Mouse (Mus musculus) testis, postnatal 10 days (tissue): Measurements from ENCODE around the gene Nrf1.

Experiments
- DNase-seq: peaks from one replicate; pipeline ENCODE4 v3.0.0; 2021; ENCODE audit warnings: low spot score

Gene Nrf1

DNA sequence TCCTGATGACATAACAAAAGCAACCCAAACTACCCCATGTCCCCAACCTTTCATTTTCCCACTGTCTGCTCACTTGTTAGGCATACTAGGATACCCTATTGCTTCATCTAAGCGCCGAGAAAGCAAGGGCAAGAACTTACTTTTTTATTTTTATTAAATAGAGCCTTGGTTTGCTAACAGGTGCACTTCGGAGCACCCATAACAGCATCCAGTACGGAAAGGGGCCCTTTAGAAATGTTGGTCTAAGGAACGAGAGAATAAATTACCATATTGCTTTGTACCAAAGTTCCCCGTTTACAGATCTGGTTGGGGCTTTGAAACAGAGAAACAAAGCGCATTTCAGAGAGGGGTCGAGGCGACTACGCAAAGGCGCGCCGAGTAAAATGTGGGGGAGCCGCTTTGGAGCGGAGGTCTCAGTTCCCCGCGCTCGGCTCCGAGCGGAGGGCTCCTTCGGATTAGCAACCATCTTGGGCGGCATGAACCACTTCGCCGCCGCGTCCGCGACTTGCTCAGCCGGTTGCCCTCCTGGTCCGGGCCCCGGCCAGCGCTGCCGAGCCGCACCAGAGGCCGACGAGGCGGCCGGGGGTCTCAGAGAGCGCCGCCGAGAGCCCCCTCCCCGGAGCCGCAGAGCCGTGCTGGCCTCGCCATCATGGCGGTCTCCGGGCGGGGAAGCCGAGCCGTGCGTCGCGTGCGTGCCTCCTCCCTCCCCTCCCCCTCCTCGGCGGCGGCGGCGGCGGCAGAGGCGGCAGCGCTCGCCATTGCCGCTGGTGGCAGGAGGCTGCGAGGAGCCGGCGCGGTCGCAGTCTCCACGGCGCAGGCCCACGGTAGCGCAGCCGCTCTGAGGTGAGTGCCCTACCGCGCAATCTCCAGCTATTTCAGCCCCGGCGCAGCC, at the start of gene Nrf1:
TSS of gene Nrf1 (plus strand) at position 718 of the 892 bp plus-strand sequence.
- peak; percentile 95 for DNase-seq

DNA sequence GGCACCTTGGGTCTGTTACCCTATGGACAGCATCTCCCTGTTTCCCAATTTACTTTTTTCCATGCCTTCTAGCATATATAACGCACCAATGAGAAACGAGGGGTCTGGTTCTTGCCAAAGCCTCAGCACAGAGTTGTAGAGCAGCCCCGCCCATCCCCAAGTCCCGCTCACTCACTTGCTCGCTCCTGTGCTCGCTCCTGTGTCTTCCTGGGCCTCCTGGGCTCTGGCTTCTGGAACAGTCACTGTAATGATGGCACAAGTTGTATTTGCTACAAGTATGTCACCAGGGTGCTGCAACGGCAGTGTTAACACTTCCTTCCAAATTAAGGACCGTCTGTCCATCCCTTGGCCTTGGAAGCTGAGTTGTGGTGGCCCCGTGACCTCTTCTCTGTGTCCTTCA, 49.6 kb upstream of the Nrf1 start:
- no peak for DNase-seq

DNA sequence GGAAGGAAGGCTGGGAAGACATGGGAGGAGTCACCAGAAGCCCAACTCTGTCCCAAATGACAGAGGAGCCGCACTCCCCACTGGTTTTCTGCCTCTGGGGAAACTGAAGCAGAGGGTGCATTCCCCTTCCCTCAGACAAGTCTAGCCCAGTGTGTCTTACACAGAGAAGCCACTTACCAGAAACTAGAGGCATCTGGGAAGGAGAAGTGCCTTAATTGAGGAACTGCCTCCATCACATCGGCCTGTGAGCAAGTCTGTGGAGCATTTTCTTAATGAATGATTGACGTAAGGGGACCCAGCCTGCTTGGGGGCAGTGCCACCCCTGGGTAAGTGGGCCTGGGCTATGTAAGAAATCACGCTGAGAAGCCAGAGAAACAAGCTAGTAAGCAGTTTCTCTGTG, 49.0 kb upstream of the Nrf1 start:
- DNase-seq = no peak

- no peak for DNase-seq
These were observed 45.2 kb upstream of the Nrf1 start for GRCm38 (mm10) chr6:30002628-30003027.

- DNase-seq = no peak
These were observed 41.9 kb upstream of the Nrf1 start for GRCm38 (mm10) chr6:30005851-30006250.

DNA sequence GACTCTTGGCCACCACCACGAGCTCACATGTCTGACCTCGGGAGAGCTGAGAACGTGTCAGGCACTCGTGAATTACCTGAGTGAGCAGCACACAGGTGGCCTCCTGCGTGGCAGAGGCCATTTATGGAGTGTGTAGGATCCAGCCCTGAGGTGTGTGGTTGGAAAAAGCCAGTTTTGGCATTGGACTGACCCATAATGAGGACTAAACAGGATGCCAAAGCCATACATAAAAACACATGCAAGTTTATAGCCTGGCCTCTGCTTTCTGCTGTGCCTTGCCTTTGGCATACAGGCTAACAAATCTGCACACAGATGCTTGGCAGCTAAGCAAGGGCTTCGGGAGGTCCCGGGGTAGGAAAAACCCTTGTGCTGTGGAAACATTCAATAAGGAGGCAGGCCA, 38.6 kb upstream of the Nrf1 start:
- no peak for DNase-seq

DNA sequence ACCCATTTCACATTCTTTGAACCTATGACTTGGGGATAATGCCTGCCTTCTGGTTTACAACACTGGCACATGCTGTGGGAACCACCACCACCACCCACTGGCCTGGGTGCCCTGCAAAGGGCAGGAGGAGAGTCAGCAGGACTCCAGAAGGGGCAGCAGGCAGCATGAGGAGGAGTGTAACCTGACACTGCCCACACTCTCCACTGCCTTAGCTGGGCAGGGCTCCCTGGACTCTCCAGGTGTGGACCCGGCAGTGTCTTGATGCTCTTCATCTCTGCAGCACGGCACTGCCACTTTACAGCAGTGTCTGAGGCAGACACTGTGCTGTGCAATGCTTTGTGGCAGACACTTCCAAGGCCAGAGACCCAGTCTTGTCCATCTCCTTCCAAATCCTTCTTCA, 34.3 kb upstream of the Nrf1 start:
- DNase-seq = no peak

DNA sequence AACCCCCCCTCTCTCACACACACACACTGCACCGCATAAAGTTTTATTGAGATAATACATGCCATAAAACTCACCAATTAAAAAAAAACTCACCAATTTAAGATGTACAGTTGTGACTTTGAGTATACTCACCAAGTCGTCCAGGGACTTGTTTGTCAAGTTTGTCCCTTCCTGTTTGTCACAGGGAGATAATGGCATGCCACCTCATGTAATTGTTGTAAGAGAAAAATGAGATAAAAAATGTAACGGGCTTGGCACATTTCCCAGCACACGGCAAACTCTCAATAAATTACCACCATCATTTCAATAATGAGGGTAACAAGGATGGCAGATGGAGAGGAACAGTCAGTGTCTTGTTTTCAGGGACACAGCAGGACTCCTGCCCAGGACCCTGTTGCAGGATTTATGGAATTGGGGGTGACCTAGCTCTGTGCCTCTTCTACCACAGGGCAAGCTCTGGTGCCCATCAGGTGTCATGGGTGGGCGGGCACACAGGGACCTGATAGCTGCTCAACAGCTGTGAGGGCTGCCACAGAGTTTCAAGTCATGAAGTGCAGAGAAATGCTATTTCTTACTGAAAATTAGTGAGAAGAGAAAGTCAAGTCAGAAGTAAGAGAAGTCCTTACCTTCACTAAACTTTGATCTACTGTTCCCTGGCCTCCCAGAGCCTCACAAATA, 33.5 kb upstream of the Nrf1 start:
- DNase-seq = no peak

DNA sequence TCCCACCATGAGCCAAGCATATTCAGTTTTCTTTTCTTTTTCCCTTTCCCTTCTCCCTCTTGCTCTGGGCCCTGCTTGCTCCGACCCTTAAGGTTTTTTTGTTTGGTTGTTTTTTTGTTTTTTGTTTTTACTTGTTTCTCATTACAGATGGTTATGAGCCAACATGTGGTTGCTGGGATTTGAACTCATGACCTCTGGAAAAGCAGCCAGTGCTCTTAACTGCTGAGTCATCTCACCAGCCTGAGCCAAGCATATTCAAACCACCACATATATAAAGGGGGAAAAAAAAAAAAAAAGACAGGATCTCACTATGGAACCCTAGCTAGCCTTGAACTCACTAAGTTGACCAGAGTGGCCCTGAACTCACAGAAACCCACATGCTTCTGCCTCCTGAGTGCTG, 26.5 kb upstream of the Nrf1 start:
- DNase-seq = no peak

DNA sequence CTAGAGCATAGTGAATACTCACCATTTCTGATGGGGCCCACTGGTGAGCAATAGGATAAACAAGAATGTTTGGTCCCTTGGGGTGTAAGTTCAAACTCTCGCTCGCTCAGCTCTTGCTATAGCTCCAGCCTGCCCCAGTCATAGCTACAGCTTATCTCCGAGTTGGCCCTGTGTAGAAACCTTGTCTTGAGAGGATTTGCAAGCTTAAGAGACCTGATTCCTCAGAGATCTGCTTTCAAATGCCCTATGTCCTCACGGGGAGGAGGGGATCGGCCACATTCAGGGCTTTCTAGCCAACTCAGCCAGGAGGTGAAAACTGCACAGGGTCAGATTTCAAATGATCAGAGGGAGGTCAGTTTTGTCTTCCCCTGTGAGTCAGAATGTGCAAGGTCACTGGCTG, 26.1 kb upstream of the Nrf1 start:
- no peak for DNase-seq

- DNase-seq = peak; percentile 43
These were observed 21.0 kb upstream of the Nrf1 start for GRCm38 (mm10) chr6:30026799-30027198.

GRCm38 (mm10) chr6:30028358-30028757, 19.4 kb upstream of the Nrf1 start:
- DNase-seq = no peak

GRCm38 (mm10) chr6:30035112-30035511, 12.7 kb upstream of the Nrf1 start:
- no peak for DNase-seq

DNA sequence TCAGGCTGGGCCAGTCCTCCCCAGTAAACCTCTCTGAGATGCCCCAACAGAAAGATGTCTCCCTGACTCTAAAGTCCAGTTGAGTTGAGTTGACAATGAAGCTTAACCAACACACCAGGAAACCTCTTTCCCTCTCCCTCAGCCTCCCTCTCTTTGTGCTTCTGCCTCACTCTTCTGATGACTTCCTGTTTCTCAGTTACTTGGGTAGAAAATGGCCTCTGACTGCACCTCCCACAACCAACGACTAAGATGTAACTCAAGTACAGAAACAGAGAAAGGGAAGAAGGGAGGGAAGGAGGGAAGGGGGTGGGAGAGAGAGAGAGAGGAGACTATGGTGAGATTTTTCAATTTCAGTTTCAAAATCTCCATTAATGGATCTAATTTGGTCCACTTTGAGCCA, 6.3 kb upstream of the Nrf1 start:
- DNase-seq = no peak

GRCm38 (mm10) chr6:30042483-30042882, 5.3 kb upstream of the Nrf1 start:
- DNase-seq = peak; percentile 49

DNA sequence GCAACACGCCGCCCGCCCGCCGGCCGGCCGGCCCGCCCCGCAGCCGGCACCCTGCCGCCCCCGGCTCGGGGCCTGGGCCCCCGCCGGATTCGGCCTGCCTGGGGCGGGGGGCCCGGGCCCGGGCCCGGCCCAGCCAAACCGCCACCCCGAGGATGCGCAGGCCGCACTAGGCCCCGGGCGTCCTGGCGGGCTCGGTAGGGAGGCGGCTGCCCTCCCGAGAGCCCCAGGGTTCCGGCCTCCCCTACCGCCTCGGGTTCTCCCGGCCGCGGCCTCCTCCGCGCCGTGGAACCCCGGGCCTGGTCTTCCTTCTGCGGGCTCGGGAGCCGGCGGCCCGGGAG, 344 bp downstream of the Nrf1 start:
- peak; percentile 72 for DNase-seq

DNA sequence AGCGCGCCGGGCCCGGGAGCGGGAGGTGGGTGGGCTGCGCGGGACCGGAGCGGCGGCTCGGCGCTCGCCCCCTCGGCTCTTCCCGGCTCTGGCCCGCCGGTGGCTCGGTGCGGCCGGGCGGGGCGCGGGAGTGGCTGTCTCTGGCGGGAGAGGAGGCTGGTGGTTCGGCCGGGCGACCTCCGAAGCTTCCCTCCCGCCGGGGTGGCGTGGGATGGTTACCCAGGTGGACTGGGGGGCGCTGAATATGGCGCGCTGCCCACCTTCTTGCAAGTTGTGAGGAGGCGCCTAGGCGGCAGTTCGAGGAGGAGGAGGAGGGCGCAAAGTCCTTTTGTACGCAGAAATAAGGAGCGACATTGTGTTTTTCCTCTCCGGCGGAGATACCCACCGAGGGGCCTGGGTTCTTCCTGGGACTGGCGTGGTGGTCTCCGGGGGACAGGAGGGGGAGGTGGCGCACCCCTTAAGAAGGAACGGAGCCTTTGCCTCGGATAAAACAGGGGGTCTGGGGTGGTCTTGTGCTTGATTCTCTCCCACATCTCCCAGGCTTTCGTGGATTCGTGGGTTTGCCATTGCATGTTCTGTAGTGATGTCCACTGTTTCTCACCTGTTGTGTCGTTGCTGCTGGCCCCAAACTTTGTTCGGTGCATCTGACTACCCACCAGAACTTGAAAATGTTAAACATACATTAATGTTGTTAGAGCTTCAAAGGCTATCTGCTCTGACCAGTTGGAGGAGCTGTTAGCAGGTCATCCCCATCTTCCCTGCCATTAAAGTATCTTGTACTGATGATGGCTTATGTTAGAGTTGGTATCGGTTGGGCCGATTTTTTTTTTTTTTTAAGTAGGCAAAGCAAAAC, 939 bp downstream of the Nrf1 start:
- peak; percentile 83 for DNase-seq

- DNase-seq = no peak
These were observed 5.3 kb downstream of the Nrf1 start for GRCm38 (mm10) chr6:30053116-30053515.

GRCm38 (mm10) chr6:30062544-30062943, 14.8 kb downstream of the Nrf1 start:
- DNase-seq = no peak

- no peak for DNase-seq
These were observed 17.6 kb downstream of the Nrf1 start for GRCm38 (mm10) chr6:30065369-30065768.

GRCm38 (mm10) chr6:30066746-30067145, 19.0 kb downstream of the Nrf1 start:
- no peak for DNase-seq

DNA sequence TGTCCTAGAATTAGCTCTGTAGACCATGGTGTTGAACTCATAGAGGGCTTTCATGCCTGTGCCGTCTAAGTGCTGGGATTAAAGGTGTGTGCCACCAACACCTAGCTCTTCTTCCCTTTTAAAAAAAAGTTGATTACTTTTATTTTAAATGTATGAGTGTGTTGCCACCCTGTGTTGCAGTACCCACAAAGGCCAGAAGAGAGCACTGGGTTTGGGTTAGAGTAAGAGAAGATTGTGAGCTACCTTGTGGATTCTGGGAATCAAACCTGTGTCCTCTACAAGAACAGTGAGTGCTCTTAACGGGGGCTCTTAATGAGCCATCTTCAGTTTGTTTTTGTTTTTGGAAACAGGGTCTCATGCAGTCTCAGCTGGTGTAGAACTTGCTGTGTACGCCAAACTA, 24.7 kb downstream of the Nrf1 start:
- DNase-seq = no peak
